Mouse (Mus musculus): Measurements from ENCODE around the gene Tmem82. TPM values are rescaled to one million over a fixed set of nuclear protein-coding genes. Genes with fewer than 3 reads are reported as not detected.

Tmem82 gene
- polyA plus RNA-seq, 1 experiment from 2014 or later: 0.32 TPM

GRCm38 (mm10) chr4:141616811-141617210 is 1.6 kb downstream of the Tmem82 start:
- Histone ChIP-seq H3K27me3 (ENCODE audit: control insufficient read depth, insufficient read depth, low read length) (no peaks in the 10 kb centered on the region), H3K4me2 (replicated peaks; ENCODE audit: low read depth, low read length) (no peak overlapping the region), H3K9ac (replicated peaks; ENCODE audit: low read depth, low read length) (no peak overlapping the region), H3K9me3 (ENCODE audit: control insufficient read depth, low read depth, low read length) (no peaks in the 10 kb centered on the region), H3K4me3 (ENCODE audit: low read depth, low read length) (no peak overlapping the region), H3K36me3 (ENCODE audit: control insufficient read depth, insufficient read depth, low read length) (no peaks in the 10 kb centered on the region), H3K27ac (ENCODE audit: low read length) (no peak overlapping the region), H3K4me1 (ENCODE audit: control insufficient read depth, insufficient read depth, low read length) (peaks cover 9% of the 10 kb centered on the region; the same call in 1 of the 2 replicates)
- ATAC-seq (ENCODE audit: insufficient number of reproducible peaks, insufficient read depth, low FRiP score, low read depth): no peak
- WGBS: 75% methylated on average over 6 of the region's 6 CpGs

DNA sequence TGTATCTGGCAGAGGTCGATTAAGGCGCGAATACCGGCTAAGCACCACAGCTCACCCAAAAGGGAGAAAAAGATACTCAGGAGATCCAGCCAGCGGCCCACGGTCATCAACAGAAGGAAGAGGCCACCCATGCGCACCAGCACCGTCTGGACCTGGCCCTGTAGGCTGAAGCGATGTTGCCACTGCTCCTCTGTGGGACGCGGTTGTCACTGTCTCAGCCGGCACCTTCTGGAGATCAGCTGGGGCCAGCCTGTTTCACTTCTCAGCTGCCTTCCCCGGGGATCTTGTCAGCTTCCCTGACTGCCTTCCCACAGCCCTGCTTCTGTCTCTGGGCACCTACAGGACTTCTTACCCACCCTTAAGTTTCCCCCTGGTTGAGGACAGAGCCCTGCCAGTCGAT is 3.5 kb downstream of the Tmem82 start:
- H3K36me3 ChIP-seq (ENCODE audit: control insufficient read depth, insufficient read depth, low read length): no peaks in the 10 kb centered on the region
- H3K9ac ChIP-seq (replicated peaks; ENCODE audit: low read depth, low read length): no peak overlapping the region
- H3K27ac ChIP-seq (ENCODE audit: low read length): no peak overlapping the region
- ATAC-seq (ENCODE audit: insufficient number of reproducible peaks, insufficient read depth, low FRiP score, low read depth): no peak
- 83% methylated on average over 14 of the region's 14 CpGs for WGBS
- no peaks in the 10 kb centered on the region for H3K27me3 ChIP-seq (ENCODE audit: control insufficient read depth, insufficient read depth, low read length)
- no peak overlapping the region for H3K4me3 ChIP-seq (ENCODE audit: low read depth, low read length)
- no peak overlapping the region for H3K4me2 ChIP-seq (replicated peaks; ENCODE audit: low read depth, low read length)
- peaks cover 9% of the 10 kb centered on the region; the same call in 1 of the 2 replicates for H3K4me1 ChIP-seq (ENCODE audit: control insufficient read depth, insufficient read depth, low read length)
- no peaks in the 10 kb centered on the region for H3K9me3 ChIP-seq (ENCODE audit: control insufficient read depth, low read depth, low read length)

DNA sequence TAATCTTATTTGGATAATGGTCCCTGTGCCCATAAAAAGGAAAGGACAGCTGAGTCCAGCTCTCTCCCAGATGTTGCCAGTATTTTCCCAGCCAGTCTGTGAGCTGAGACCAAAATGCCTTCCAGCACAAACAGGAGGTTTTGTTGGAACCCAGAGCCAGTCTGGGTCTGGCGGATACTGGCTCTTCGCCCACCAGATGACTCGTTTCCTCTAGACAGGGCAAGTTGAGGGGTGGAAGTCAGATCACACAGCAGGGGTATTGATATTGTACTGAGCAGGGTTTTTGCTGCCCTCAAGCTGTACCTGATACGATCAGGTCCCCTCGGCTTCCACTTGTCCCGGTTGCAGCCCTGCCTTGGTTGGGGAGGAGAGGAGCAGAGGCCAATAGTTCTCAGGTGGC is 8.9 kb downstream of the Tmem82 start:
- Histone ChIP-seq H3K27ac (ENCODE audit: low read length) (no peak overlapping the region), H3K9me3 (ENCODE audit: control insufficient read depth, low read depth, low read length) (no peaks in the 10 kb centered on the region), H3K4me1 (ENCODE audit: control insufficient read depth, insufficient read depth, low read length) (no peaks in the 10 kb centered on the region), H3K9ac (replicated peaks; ENCODE audit: low read depth, low read length) (no peak overlapping the region), H3K4me2 (replicated peaks; ENCODE audit: low read depth, low read length) (no peak overlapping the region), H3K27me3 (ENCODE audit: control insufficient read depth, insufficient read depth, low read length) (no peaks in the 10 kb centered on the region), H3K4me3 (ENCODE audit: low read depth, low read length) (no peak overlapping the region), H3K36me3 (ENCODE audit: control insufficient read depth, insufficient read depth, low read length) (no peaks in the 10 kb centered on the region)
- ATAC-seq (ENCODE audit: insufficient number of reproducible peaks, insufficient read depth, low FRiP score, low read depth): no peak
- 66% methylated on average over 6 of the region's 6 CpGs for WGBS

DNA sequence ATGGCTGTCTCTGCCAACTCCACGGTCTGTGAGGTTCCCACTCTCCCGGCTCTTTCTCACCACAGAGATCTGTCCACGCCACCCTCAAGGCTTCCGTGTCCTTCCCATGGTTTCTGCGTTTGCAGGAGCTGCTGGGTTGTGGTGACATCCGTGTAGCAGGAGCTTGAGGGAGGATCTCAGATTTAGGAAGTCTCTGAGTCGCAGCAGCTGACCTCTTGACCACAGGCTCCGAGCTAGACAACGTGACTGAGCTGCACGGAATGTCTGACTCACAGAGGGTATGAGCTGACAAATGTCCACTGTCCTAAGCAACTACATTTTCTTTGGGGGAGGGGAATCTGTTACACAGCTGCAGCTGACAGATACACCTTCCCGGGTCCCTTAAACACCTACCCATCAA is 12.6 kb downstream of the Tmem82 start, which contains the start of gene Fblim1:
Gene Fblim1, minus strand, starts transcription at position 236 of the 400 bp plus-strand sequence.
- Histone ChIP-seq H3K9me3 (ENCODE audit: control insufficient read depth, low read depth, low read length) (no peaks in the 10 kb centered on the region), H3K27ac (ENCODE audit: low read length) (no peak within 1 kb of the TSS), H3K27me3 (ENCODE audit: control insufficient read depth, insufficient read depth, low read length) (no peaks in the 10 kb centered on the region), H3K36me3 (ENCODE audit: control insufficient read depth, insufficient read depth, low read length) (no peaks in the 10 kb centered on the region), H3K4me3 (ENCODE audit: low read depth, low read length) (no peak within 1 kb of the TSS), H3K9ac (replicated peaks; ENCODE audit: low read depth, low read length) (no peak within 1 kb of the TSS), H3K4me1 (ENCODE audit: control insufficient read depth, insufficient read depth, low read length) (peaks cover 10% of the 10 kb centered on the region; the same call in 1 of the 2 replicates), H3K4me2 (replicated peaks; ENCODE audit: low read depth, low read length) (no peak within 1 kb of the TSS)
- 73% methylated on average over 11 of the region's 11 CpGs for WGBS
- no peak for ATAC-seq (ENCODE audit: insufficient number of reproducible peaks, insufficient read depth, low FRiP score, low read depth)

- 91% methylated on average over 5 of the region's 5 CpGs for WGBS
- no peak overlapping the region for H3K4me2 ChIP-seq (replicated peaks; ENCODE audit: low read depth, low read length)
- H3K27ac ChIP-seq (ENCODE audit: low read length): no peak overlapping the region
- no peak for ATAC-seq (ENCODE audit: insufficient number of reproducible peaks, insufficient read depth, low FRiP score, low read depth)
- peaks cover 13% of the 10 kb centered on the region; the same call in 1 of the 2 replicates for H3K4me1 ChIP-seq (ENCODE audit: control insufficient read depth, insufficient read depth, low read length)
- H3K9me3 ChIP-seq (ENCODE audit: control insufficient read depth, low read depth, low read length): no peaks in the 10 kb centered on the region
- H3K36me3 ChIP-seq (ENCODE audit: control insufficient read depth, insufficient read depth, low read length): no peaks in the 10 kb centered on the region
- no peak overlapping the region for H3K4me3 ChIP-seq (ENCODE audit: low read depth, low read length)
- H3K9ac ChIP-seq (replicated peaks; ENCODE audit: low read depth, low read length): no peak overlapping the region
- H3K27me3 ChIP-seq (ENCODE audit: control insufficient read depth, insufficient read depth, low read length): no peaks in the 10 kb centered on the region
These were observed 13.0 kb downstream of the Tmem82 start for GRCm38 (mm10) chr4:141605421-141605820.

DNA sequence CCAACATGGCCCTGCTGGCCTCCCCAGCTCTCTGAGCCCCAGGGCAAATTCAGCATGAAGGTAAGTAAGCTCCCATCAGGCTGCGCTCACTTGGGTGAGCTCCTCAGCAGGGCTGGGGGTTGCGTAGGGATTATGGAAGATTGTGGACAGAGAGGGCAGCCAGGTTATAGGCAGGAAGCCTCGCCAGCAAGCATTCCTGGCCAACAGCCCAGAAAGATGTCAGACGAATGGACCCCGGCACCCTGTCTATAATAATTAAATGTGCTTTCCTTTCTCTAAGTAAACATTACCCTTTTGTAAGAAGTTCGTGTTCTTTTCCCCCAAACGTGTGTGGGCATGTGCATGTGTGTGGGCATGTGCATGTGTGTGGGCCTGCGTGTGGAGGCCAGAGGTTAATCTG is 13.9 kb downstream of the Tmem82 start:
- no peak overlapping the region for H3K9ac ChIP-seq (replicated peaks; ENCODE audit: low read depth, low read length)

DNA sequence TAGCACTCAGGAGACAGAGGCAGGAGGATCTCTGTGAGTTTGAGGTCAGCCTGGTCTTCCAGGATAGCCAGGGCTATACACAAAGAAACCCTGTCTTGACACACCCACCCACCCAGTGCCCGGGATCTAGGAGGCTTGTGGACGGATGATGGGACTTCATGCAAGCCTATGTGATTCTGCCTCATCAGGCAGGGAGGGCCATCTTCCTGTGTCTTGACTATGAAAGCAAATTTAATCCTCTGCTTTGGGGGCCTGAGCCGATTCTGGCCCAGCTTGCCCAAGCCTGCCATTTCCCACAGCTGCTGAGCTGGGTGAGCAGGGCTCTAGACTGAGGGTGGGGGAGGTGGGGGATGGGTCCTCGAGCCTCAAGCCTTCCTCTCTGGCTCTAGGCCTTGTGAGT is 14.5 kb downstream of the Tmem82 start:
- Histone ChIP-seq H3K36me3 (ENCODE audit: control insufficient read depth, insufficient read depth, low read length) (no peaks in the 10 kb centered on the region), H3K27ac (ENCODE audit: low read length) (peak overlapping the region; percentile 76; the same call in 1 of the 2 replicates), H3K27me3 (ENCODE audit: control insufficient read depth, insufficient read depth, low read length) (no peaks in the 10 kb centered on the region), H3K4me3 (ENCODE audit: low read depth, low read length) (no peak overlapping the region), H3K4me2 (replicated peaks; ENCODE audit: low read depth, low read length) (no peak overlapping the region), H3K4me1 (ENCODE audit: control insufficient read depth, insufficient read depth, low read length) (peaks cover 16% of the 10 kb centered on the region; the same call in 1 of the 2 replicates), H3K9ac (replicated peaks; ENCODE audit: low read depth, low read length) (no peak overlapping the region), H3K9me3 (ENCODE audit: control insufficient read depth, low read depth, low read length) (no peaks in the 10 kb centered on the region)
- 48% methylated on average over 4 of the region's 4 CpGs for WGBS
- ATAC-seq (ENCODE audit: insufficient number of reproducible peaks, insufficient read depth, low FRiP score, low read depth): 0 out of 2 replicates have a peak, but pooled peaks have one; percentile 16

More for the DNA sequence above, 13.9 kb downstream of the Tmem82 start:
- no peak for ATAC-seq (ENCODE audit: insufficient number of reproducible peaks, insufficient read depth, low FRiP score, low read depth)
- Histone ChIP-seq H3K27ac (ENCODE audit: low read length) (peak overlapping the region; percentile 76), H3K9me3 (ENCODE audit: control insufficient read depth, low read depth, low read length) (no peaks in the 10 kb centered on the region), H3K27me3 (ENCODE audit: control insufficient read depth, insufficient read depth, low read length) (no peaks in the 10 kb centered on the region), H3K4me3 (ENCODE audit: low read depth, low read length) (no peak overlapping the region), H3K36me3 (ENCODE audit: control insufficient read depth, insufficient read depth, low read length) (no peaks in the 10 kb centered on the region), H3K4me2 (replicated peaks; ENCODE audit: low read depth, low read length) (no peak overlapping the region), H3K4me1 (ENCODE audit: control insufficient read depth, insufficient read depth, low read length) (peaks cover 16% of the 10 kb centered on the region; the same call in 1 of the 2 replicates)
- WGBS: 17% methylated on average over 8 of the region's 8 CpGs

DNA sequence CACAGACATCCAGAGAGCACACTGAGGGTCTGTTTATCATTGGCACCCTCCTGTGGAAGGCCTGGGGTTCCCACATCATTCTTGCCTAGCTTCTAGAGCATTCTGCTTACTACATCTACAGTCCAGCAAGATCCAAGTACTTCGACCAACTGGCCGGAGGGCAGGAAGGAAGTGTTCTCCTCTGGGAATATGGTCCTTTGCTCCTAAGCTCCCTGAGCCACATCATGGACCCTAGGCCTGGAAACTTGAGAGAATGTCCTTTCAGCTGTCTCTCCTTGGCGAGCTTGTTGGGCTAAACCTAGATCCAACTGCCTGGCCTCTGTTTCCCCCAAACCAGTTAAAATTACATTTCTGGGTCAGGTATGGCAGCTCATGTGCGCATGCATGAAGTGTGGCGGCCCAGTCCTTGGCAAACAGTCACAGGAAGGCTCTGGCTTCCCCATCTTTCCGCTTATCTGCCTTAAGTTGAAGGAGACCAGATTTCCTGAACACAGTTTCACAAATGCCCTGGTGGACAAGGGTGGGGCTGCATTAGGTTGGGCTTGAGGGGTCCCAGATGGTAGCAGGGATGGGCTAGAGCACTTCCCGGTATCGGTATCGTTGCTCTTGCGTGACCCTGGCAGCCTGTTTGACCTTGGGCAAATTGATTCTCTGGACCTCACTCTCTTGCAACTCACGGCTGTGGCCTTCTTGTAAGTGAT is 15.8 kb downstream of the Tmem82 start:
- Histone ChIP-seq H3K4me1 (ENCODE audit: control insufficient read depth, insufficient read depth, low read length) (peaks cover 19% of the 10 kb centered on the region; the same call in 1 of the 2 replicates), H3K27ac (ENCODE audit: low read length) (no peak overlapping the region), H3K4me3 (ENCODE audit: low read depth, low read length) (no peak overlapping the region), H3K36me3 (ENCODE audit: control insufficient read depth, insufficient read depth, low read length) (no peaks in the 10 kb centered on the region), H3K27me3 (ENCODE audit: control insufficient read depth, insufficient read depth, low read length) (no peaks in the 10 kb centered on the region), H3K9me3 (ENCODE audit: control insufficient read depth, low read depth, low read length) (no peaks in the 10 kb centered on the region), H3K4me2 (replicated peaks; ENCODE audit: low read depth, low read length) (no peak overlapping the region), H3K9ac (replicated peaks; ENCODE audit: low read depth, low read length) (no peak overlapping the region)
- no peak for ATAC-seq (ENCODE audit: insufficient number of reproducible peaks, insufficient read depth, low FRiP score, low read depth)
- 67% methylated on average over 11 of the region's 11 CpGs for WGBS
